In the genomic region with DNA sequence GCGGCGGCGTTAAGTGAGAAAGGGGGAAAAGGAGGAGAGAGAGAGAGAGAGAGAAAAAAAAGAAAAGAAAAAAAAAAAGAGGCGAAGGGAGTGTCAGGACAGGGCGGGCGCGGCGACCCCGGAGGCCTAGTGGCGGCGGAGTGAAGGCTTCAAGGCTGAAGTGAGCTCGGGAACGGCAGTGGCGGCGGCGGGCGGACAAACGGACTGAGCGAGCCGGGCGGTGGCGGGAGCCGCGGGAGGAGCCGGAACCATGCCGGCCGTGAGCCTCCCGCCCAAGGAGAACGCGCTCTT, we compare ENCODE assay signal across 8 mouse cellular contexts. TPM values are rescaled to one million over a fixed set of nuclear protein-coding genes. Genes with fewer than 3 reads are reported as not detected.
DNase-seq lines count a peak whose midpoint lies in the region; ATAC-seq and TF ChIP-seq lines count a peak whose summit lies in the region.

No protein-coding gene starts in this region.

- peaks cover 12% of the 10 kb centered on the region for H3K4me1 ChIP-seq in kidney, postnatal 0 days (replicated peaks; ENCODE audit: insufficient read depth, low read length)
- peaks cover 16% of the 10 kb centered on the region for H3K4me1 ChIP-seq in embryonic facial prominence, embryonic 12.5 days
- peaks cover 20% of the 10 kb centered on the region for H3K4me1 ChIP-seq in intestine, embryonic 16.5 days (ENCODE audit: control insufficient read depth, insufficient read depth, low read length)
- peaks cover 25% of the 10 kb centered on the region for H3K4me1 ChIP-seq in neural tube, embryonic 12.5 days

- H3K27me3 ChIP-seq in kidney, postnatal 0 days (ENCODE audit: insufficient read depth, low read length) = no peaks in the 10 kb centered on the region
- no peaks in the 10 kb centered on the region for H3K27me3 ChIP-seq in embryonic facial prominence, embryonic 12.5 days
- H3K27me3 ChIP-seq in intestine, embryonic 16.5 days (replicated peaks; ENCODE audit: control insufficient read depth, insufficient read depth, low read length) = no peaks in the 10 kb centered on the region
- no peaks in the 10 kb centered on the region for H3K27me3 ChIP-seq in neural tube, embryonic 12.5 days (replicated peaks)

- no peaks in the 10 kb centered on the region for H3K9me3 ChIP-seq in kidney, postnatal 0 days (replicated peaks; ENCODE audit: low read length)
- H3K9me3 ChIP-seq in embryonic facial prominence, embryonic 12.5 days = no peaks in the 10 kb centered on the region
- no peaks in the 10 kb centered on the region for H3K9me3 ChIP-seq in intestine, embryonic 16.5 days (ENCODE audit: control insufficient read depth, low read length)
- H3K9me3 ChIP-seq in neural tube, embryonic 12.5 days = no peaks in the 10 kb centered on the region

- peak overlapping the region; percentile 96 for H3K27ac ChIP-seq in kidney, postnatal 0 days
- H3K27ac ChIP-seq in embryonic facial prominence, embryonic 12.5 days = peak overlapping the region; percentile 94
- peak overlapping the region; percentile 95 for H3K27ac ChIP-seq in intestine, embryonic 16.5 days (ENCODE audit: low read length)
- peak overlapping the region; percentile 86 for H3K27ac ChIP-seq in neural tube, embryonic 12.5 days

- WGBS in kidney, postnatal 0 days = 1% methylated on average over 21 of the region's 30 CpGs
- 0% methylated on average over 23 of the region's 30 CpGs for WGBS in embryonic facial prominence, embryonic 12.5 days
- WGBS in intestine, embryonic 16.5 days = under 1% methylated on average over 29 of the region's 30 CpGs
- WGBS in neural tube, embryonic 12.5 days = under 1% methylated on average over 29 of the region's 30 CpGs

- no peak for DNase-seq in kidney, postnatal 0 days (ENCODE audit: low spot score)
- no peak for DNase-seq in kidney, postnatal 14 days
- DNase-seq in ovary, postnatal 10 days (ENCODE audit: low spot score) = no peak
- no peak for DNase-seq in left cerebral cortex, adult 8-10 months (ENCODE audit: low spot score in 2 of 2)
- no peak for DNase-seq in kidney, postnatal 25 days

- ATAC-seq in kidney, postnatal 0 days (replicated peaks; ENCODE audit: low FRiP score, low read depth) = peak; percentile 55
- peak; percentile 41; the same call in 1 of the 2 replicates for ATAC-seq in embryonic facial prominence, embryonic 12.5 days (ENCODE audit: insufficient number of reproducible peaks, insufficient read depth, low FRiP score, low TSS enrichment)
- ATAC-seq in intestine, embryonic 16.5 days = peak; percentile 61
- peak; percentile 72 for ATAC-seq in neural tube, embryonic 12.5 days (ENCODE audit: low FRiP score, low read depth)

- peak overlapping the region; percentile 99 for H3K4me3 ChIP-seq in kidney, postnatal 0 days (replicated peaks; ENCODE audit: low read depth, low read length)
- H3K4me3 ChIP-seq in embryonic facial prominence, embryonic 12.5 days = peak overlapping the region; percentile 99
- H3K4me3 ChIP-seq in intestine, embryonic 16.5 days (ENCODE audit: low read length) = peak overlapping the region; percentile 98
- peak overlapping the region; percentile 100 for H3K4me3 ChIP-seq in neural tube, embryonic 12.5 days

- H3K36me3 ChIP-seq in kidney, postnatal 0 days (ENCODE audit: insufficient read depth, low read length) = no peaks in the 10 kb centered on the region
- H3K36me3 ChIP-seq in embryonic facial prominence, embryonic 12.5 days = no peaks in the 10 kb centered on the region
- no peaks in the 10 kb centered on the region for H3K36me3 ChIP-seq in intestine, embryonic 16.5 days (ENCODE audit: control insufficient read depth, insufficient read depth, low read length)
- no peaks in the 10 kb centered on the region for H3K36me3 ChIP-seq in neural tube, embryonic 12.5 days

- TF ChIP-seq CTCF in kidney, postnatal 0 days (IDR thresholded peaks at IDR 0.05; ENCODE audit: low read depth) = no peak

- H3K4me2 ChIP-seq in kidney, postnatal 0 days (ENCODE audit: low read length) = peak overlapping the region; percentile 70
- H3K4me2 ChIP-seq in embryonic facial prominence, embryonic 12.5 days (replicated peaks) = peak overlapping the region; percentile 76
- H3K4me2 ChIP-seq in intestine, embryonic 16.5 days (ENCODE audit: low read depth, low read length) = peak overlapping the region; percentile 82; the same call in 1 of the 2 replicates
- peak overlapping the region; percentile 81 for H3K4me2 ChIP-seq in neural tube, embryonic 12.5 days (replicated peaks)

- H3K9ac ChIP-seq in kidney, postnatal 0 days (ENCODE audit: low read depth, low read length) = peak overlapping the region; percentile 98
- H3K9ac ChIP-seq in embryonic facial prominence, embryonic 12.5 days = peak overlapping the region; percentile 98
- H3K9ac ChIP-seq in intestine, embryonic 16.5 days (ENCODE audit: low read depth, low read length) = peak overlapping the region; percentile 98
- H3K9ac ChIP-seq in neural tube, embryonic 12.5 days = peak overlapping the region; percentile 98

RNA-seq across cellular contexts. Expression of a gene that starts 1.1 kb away (rescaled TPM):
- 26.5 and 26.6 TPM in 2 replicates for polyA plus RNA-seq in kidney, postnatal 0 days (2015; fragmentation: Nextera tagmentation; extraction: Ambion mirVana)
- polyA plus RNA-seq in embryonic facial prominence, embryonic 12.5 days (2016; fragmentation: Nextera tagmentation; extraction: Ambion mirVana) = 58.0 and 65.4 TPM in 2 replicates
- polyA plus RNA-seq in intestine, embryonic 16.5 days (2015; fragmentation: Nextera tagmentation; extraction: Ambion mirVana) = 27.3 and 27.9 TPM in 2 replicates
- 57.4 and 65.9 TPM in 2 replicates for polyA plus RNA-seq in neural tube, embryonic 12.5 days (2016; fragmentation: Nextera tagmentation; extraction: Ambion mirVana)
- total RNA-seq in left cerebral cortex, adult 8-10 months (2022) = 10 to 100 TPM; 40.1 to 54.8 (median 43.8) TPM

RNA-seq across cellular contexts. Expression of a gene that starts 7.2 kb away (rescaled TPM):
- polyA plus RNA-seq in kidney, postnatal 0 days (2015; fragmentation: Nextera tagmentation; extraction: Ambion mirVana) = 1,354 and 1,434 TPM in 2 replicates
- 685 and 686 TPM in 2 replicates for polyA plus RNA-seq in embryonic facial prominence, embryonic 12.5 days (2016; fragmentation: Nextera tagmentation; extraction: Ambion mirVana)
- polyA plus RNA-seq in intestine, embryonic 16.5 days (2015; fragmentation: Nextera tagmentation; extraction: Ambion mirVana) = 906 and 911 TPM in 2 replicates
- 723 and 776 TPM in 2 replicates for polyA plus RNA-seq in neural tube, embryonic 12.5 days (2016; fragmentation: Nextera tagmentation; extraction: Ambion mirVana)
- total RNA-seq in left cerebral cortex, adult 8-10 months (2022) = 100 to 1,000 TPM; 289 to 306 (median 295) TPM

RNA-seq across cellular contexts. Expression of a gene that starts 19.5 kb away (rescaled TPM):
- 0.76 and 0.88 TPM in 2 replicates for polyA plus RNA-seq in kidney, postnatal 0 days (2015; fragmentation: Nextera tagmentation; extraction: Ambion mirVana)
- polyA plus RNA-seq in embryonic facial prominence, embryonic 12.5 days (2016; fragmentation: Nextera tagmentation; extraction: Ambion mirVana) = 8.6 and 12.6 TPM in 2 replicates
- polyA plus RNA-seq in intestine, embryonic 16.5 days (2015; fragmentation: Nextera tagmentation; extraction: Ambion mirVana) = 4.0 and 9.6 TPM in 2 replicates
- polyA plus RNA-seq in neural tube, embryonic 12.5 days (2016; fragmentation: Nextera tagmentation; extraction: Ambion mirVana) = 2.4 and 2.5 TPM in 2 replicates
- under 1 TPM in 2 of 4 experiments, not detected in 2; 0.42 to 0.59 TPM for total RNA-seq in left cerebral cortex, adult 8-10 months (2022)
